Mouse (Mus musculus) retina, embryonic 14.5 days (tissue): ENCODE measurements around the gene Grhl3.

ENCODE experiments used
- DNase-seq: peaks from one replicate; pipeline ENCODE4 v3.0.0-alpha.2; 2015; ENCODE audit warnings: low spot score

Gene Grhl3

GRCm38 (mm10) chr4:135531771-135532613 lies 41.4 kb downstream of the Grhl3 start:
- no peak for DNase-seq

GRCm38 (mm10) chr4:135531236-135531635 lies 42.2 kb downstream of the Grhl3 start:
- no peak for DNase-seq

GRCm38 (mm10) chr4:135530270-135530669 lies 43.2 kb downstream of the Grhl3 start:
- no peak for DNase-seq

GRCm38 (mm10) chr4:135526039-135526710 lies 47.3 kb downstream of the Grhl3 start:
- peak; percentile 66 for DNase-seq

GRCm38 (mm10) chr4:135525057-135525456 lies 48.4 kb downstream of the Grhl3 start:
- DNase-seq = no peak

GRCm38 (mm10) chr4:135523939-135524338 lies 49.5 kb downstream of the Grhl3 start:
- DNase-seq = peak; percentile 64

- DNase-seq = no peak
Observed at GRCm38 (mm10) chr4:135520421-135520820, 53.0 kb downstream of the Grhl3 start.

- no peak for DNase-seq
Observed at GRCm38 (mm10) chr4:135518135-135518534, 55.3 kb downstream of the Grhl3 start.

- DNase-seq = peak; percentile 77
Observed at GRCm38 (mm10) chr4:135516351-135517316, 56.8 kb downstream of the Grhl3 start.

GRCm38 (mm10) chr4:135514925-135515324 lies 58.5 kb downstream of the Grhl3 start:
- DNase-seq = no peak

GRCm38 (mm10) chr4:135513865-135514264 lies 59.6 kb downstream of the Grhl3 start:
- DNase-seq = no peak

- DNase-seq = no peak
Observed at GRCm38 (mm10) chr4:135509515-135509914, 63.9 kb downstream of the Grhl3 start.

GRCm38 (mm10) chr4:135508419-135509039 lies 64.9 kb downstream of the Grhl3 start:
- DNase-seq = peak; percentile 94

GRCm38 (mm10) chr4:135507547-135508350 lies 65.7 kb downstream of the Grhl3 start:
- peak; percentile 80 for DNase-seq

- DNase-seq = no peak
Observed at GRCm38 (mm10) chr4:135505794-135506193, 67.6 kb downstream of the Grhl3 start.

- DNase-seq = no peak
Observed at GRCm38 (mm10) chr4:135501587-135501986, 71.8 kb downstream of the Grhl3 start.

GRCm38 (mm10) chr4:135499831-135500230 lies 73.6 kb downstream of the Grhl3 start:
- no peak for DNase-seq

- no peak for DNase-seq
Observed at GRCm38 (mm10) chr4:135498136-135498535, 75.3 kb downstream of the Grhl3 start.

GRCm38 (mm10) chr4:135495810-135496209 lies 77.6 kb downstream of the Grhl3 start:
- peak; percentile 74 for DNase-seq

GRCm38 (mm10) chr4:135495397-135495791 lies 78.0 kb downstream of the Grhl3 start:
- no peak for DNase-seq
